Mouse (Mus musculus) gastrocnemius, postnatal 14 days (tissue): Measurements from ENCODE around the gene Bank1. TPM values are rescaled to one million over a fixed set of nuclear protein-coding genes. Genes with fewer than 3 reads are reported as not detected.
"Not testable (repeated sequence)": the region's sequence is repeated elsewhere in the genome, so short reads cannot be mapped to it uniquely, and the experiment has no call there.

Experiments used
- DNase-seq: peaks from one replicate; pipeline ENCODE4 v3.0.0; 2021; ENCODE audit warnings: mixed read lengths
- intact Hi-C: fragments of 180-260 bp; cut with DNase I; formaldehyde crosslinking; loops from one replicate; pipeline ENCODE4 v1.15.1; 2025; ENCODE audit warnings: low total_unique reads
- long read RNA-seq, 2 experiments: library from polyadenylated mRNA; stranded (forward); transcript quantifications; one replicate each; pipeline ENCODE4 v2.0.0; 2021
- total RNA-seq, 2 experiments: library from RNA; stranded (reverse); gene quantifications; 2 replicates each; pipeline ENCODE4 v1.2.3; 2021

The Bank1 gene
- under 1 TPM; 0.16 to 0.31 TPM for total RNA-seq
- long read RNA-seq, experiment 1, result 0 reads
- long read RNA-seq, experiment 2, result 0 reads

- peak; percentile 22 for DNase-seq
- intact Hi-C loops, result no loop called here
These were observed at the start of gene Bank1 for GRCm38 (mm10) chr3:136325783-136326182. Bank1 (minus strand) TSS chr3:136326066.

- no peak for DNase-seq
- intact Hi-C loops, result no loop called here
These were observed 44.0 kb upstream of the Bank1 start for GRCm38 (mm10) chr3:136369916-136370315.

GRCm38 (mm10) chr3:136369466-136369865 lies 43.6 kb upstream of the Bank1 start:
- intact Hi-C loops, result no loop called here
- DNase-seq, result no peak

GRCm38 (mm10) chr3:136368505-136368999 lies 42.7 kb upstream of the Bank1 start:
- DNase-seq, result no peak
- intact Hi-C loops, result no loop called here

- intact Hi-C loops, result no loop called here
- no peak for DNase-seq
These were observed 23.8 kb upstream of the Bank1 start for GRCm38 (mm10) chr3:136349690-136350089.

GRCm38 (mm10) chr3:136348611-136349010 lies 22.7 kb upstream of the Bank1 start:
- DNase-seq, result no peak
- intact Hi-C loops, result no loop called here

GRCm38 (mm10) chr3:136347277-136347676 lies 21.4 kb upstream of the Bank1 start:
- intact Hi-C loops, result no loop called here
- DNase-seq, result no peak

GRCm38 (mm10) chr3:136341911-136342310 lies 16.0 kb upstream of the Bank1 start:
- intact Hi-C loops, result no loop called here

GRCm38 (mm10) chr3:136339896-136340295 lies 14.0 kb upstream of the Bank1 start:
- no peak for DNase-seq
- intact Hi-C loops, result no loop called here

More at GRCm38 (mm10) chr3:136341911-136342310, 16.0 kb upstream of the Bank1 start:
- no peak for DNase-seq

GRCm38 (mm10) chr3:136331135-136331534 lies 5.3 kb upstream of the Bank1 start:
- intact Hi-C loops, result no loop called here
- no peak for DNase-seq

- intact Hi-C loops, result no loop called here
- DNase-seq, result no peak
These were observed 4.2 kb upstream of the Bank1 start for GRCm38 (mm10) chr3:136330043-136330442.

- intact Hi-C loops, result no loop called here
- no peak for DNase-seq
These were observed 3.3 kb upstream of the Bank1 start for GRCm38 (mm10) chr3:136329133-136329532.

- intact Hi-C loops, DNase-seq: not testable (repeated sequence)
These were observed 1.1 kb downstream of the Bank1 start for GRCm38 (mm10) chr3:136324716-136325115.

- DNase-seq, result no peak
- intact Hi-C loops, result no loop called here
These were observed 3.9 kb downstream of the Bank1 start for GRCm38 (mm10) chr3:136321936-136322335.

GRCm38 (mm10) chr3:136308487-136308886 lies 17.4 kb downstream of the Bank1 start:
- DNase-seq, result no peak
- intact Hi-C loops, result no loop called here

- intact Hi-C loops, result no loop called here
- no peak for DNase-seq
These were observed 19.2 kb downstream of the Bank1 start for GRCm38 (mm10) chr3:136306564-136307158.

GRCm38 (mm10) chr3:136302541-136302940 lies 23.3 kb downstream of the Bank1 start:
- no peak for DNase-seq
- intact Hi-C loops, result no loop called here

GRCm38 (mm10) chr3:136300810-136301209 lies 25.1 kb downstream of the Bank1 start:
- intact Hi-C loops, DNase-seq: not testable (repeated sequence)

- intact Hi-C loops, result no loop called here
- DNase-seq, result no peak
These were observed 28.5 kb downstream of the Bank1 start for GRCm38 (mm10) chr3:136297355-136297754.

- intact Hi-C loops, result no loop called here
- DNase-seq, result no peak
These were observed 30.6 kb downstream of the Bank1 start for GRCm38 (mm10) chr3:136295250-136295649.

- no peak for DNase-seq
- intact Hi-C loops, result no loop called here
These were observed 38.0 kb downstream of the Bank1 start for GRCm38 (mm10) chr3:136287883-136288282.
